In the genomic region with DNA sequence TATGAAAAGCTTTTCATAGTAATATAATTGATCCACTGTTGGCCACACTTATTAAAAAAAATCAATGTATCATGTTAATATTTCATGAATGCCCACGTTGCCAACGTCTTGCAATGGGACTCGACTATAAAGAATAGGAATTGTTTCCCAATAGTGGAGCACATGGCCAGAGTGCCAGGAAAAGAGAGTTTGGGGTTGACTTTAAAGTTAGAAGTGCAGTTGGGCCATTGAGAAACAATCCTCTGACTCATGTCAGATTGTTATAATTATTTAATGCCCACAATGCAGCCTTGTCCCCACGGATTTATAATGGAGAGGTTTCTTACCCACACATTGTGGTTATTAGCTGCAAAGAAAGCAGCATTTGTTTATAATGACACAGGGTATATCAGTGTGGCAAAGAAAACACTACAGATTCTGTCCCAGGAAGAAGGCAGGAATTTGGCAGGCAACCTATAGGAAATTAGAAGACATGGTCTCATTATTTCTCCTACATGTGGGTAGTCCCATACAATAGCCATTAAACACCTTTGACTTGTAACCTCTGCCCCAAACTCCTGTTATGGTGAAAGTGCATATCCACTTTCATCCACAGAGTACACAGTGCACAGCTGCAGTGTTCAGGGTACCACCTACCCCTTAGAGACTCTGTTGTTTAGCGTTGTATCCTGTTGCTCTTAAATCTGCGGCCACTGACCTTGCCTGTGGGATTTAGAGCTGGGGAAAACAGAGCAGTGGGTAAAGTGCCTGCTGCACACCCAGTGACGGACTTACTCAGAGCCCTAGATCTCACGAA, we compare ENCODE assay signal across 28 mouse cellular contexts.
A peak's percentile ranks its signal among the peaks of the same experiment; 100 is the strongest.
DNase-seq lines count a peak whose midpoint lies in the region; TF ChIP-seq lines count a peak whose summit lies in the region.
"Had no signal": no experiment of that assay in that cellular context is flagged by ENCODE, and none has a peak within 500 bp of the region (broad histone marks: within the 10 kb centered on the region; RNA-seq: fewer than 3 reads in every experiment).

No protein-coding gene starts in this region.

- H3K79me2 ChIP-seq in myocyte (ENCODE audit: control insufficient read depth, insufficient read depth) = peaks cover 84% of the 10 kb centered on the region

- TF ChIP-seq POLR2A in myocyte (IDR thresholded peaks at IDR 0.05; ENCODE audit: insufficient read length, low read depth) = no peak

- H3K27me3 ChIP-seq in myocyte (ENCODE audit: control insufficient read depth, insufficient read depth, insufficient read length) = no peaks in the 10 kb centered on the region
- H3K27me3 ChIP-seq: embryonic facial prominence, embryonic 15.5 days; forebrain, embryonic 13.5 days; heart, embryonic 13.5 days; limb, embryonic 13.5 days; midbrain, embryonic 15.5 days had no signal

- no peak for DNase-seq in gastrocnemius, adult 2 months
- no peak for DNase-seq in gastrocnemius, adult 18-20 months (ENCODE audit: low spot score)
- DNase-seq in adipocyte (ENCODE audit: low spot score) = peak; percentile 60
- DNase-seq in forelimb bud, embryonic 11.5 days (ENCODE audit: low read depth, low spot score) = peak; percentile 61
- no peak for DNase-seq in testis, postnatal 14 days (ENCODE audit: low spot score)
- DNase-seq in kidney, postnatal 4 days = no peak
- no peak for DNase-seq in spleen, adult 12 weeks (ENCODE audit: low spot score)
- DNase-seq: adrenal gland, postnatal 10 days; cerebellum, adult 9-10 months; embryo, embryonic 11 days; gastrocnemius, postnatal 36 days; heart, postnatal 10 days; kidney, adult 2 months; lung, adult 18-20 months; right cerebral cortex, postnatal 25 days; spleen, adult 18-20 months; thymus, adult 18-20 months; thymus, postnatal 25 days had no signal

- H3ac ChIP-seq in myocyte (ENCODE audit: control insufficient read depth, insufficient read length) = no peak overlapping the region

- peak overlapping the region; percentile 55 for H3K4me2 ChIP-seq in myocyte (ENCODE audit: low read depth)
- H3K4me2 ChIP-seq: embryonic facial prominence, embryonic 15.5 days; forebrain, embryonic 13.5 days; heart, embryonic 13.5 days; limb, embryonic 13.5 days; liver, embryonic 12.5 days; midbrain, embryonic 15.5 days had no signal

- H3K27ac ChIP-seq in gastrocnemius, adult 2 months = peak overlapping the region; percentile 61
- H3K27ac ChIP-seq: embryonic facial prominence, embryonic 15.5 days; forebrain, embryonic 13.5 days; heart, embryonic 13.5 days; hindbrain, embryonic 10.5 days; kidney, postnatal 0 days; limb, embryonic 13.5 days; liver, embryonic 12.5 days; macrophage; midbrain, embryonic 15.5 days had no signal

- no peaks in the 10 kb centered on the region for H3K36me3 ChIP-seq in myocyte (ENCODE audit: control insufficient read depth, insufficient read depth)
- H3K36me3 ChIP-seq: embryonic facial prominence, embryonic 15.5 days; heart, embryonic 13.5 days; hindbrain, embryonic 10.5 days; limb, embryonic 13.5 days; liver, embryonic 12.5 days; midbrain, embryonic 15.5 days had no signal

- intact Hi-C loops in gastrocnemius, adult 2 months (cut with DNase I) = no loop called here

- no peak overlapping the region for H3K4me3 ChIP-seq in gastrocnemius, adult 2 months
- no peak overlapping the region for H3K4me3 ChIP-seq in myocyte
- H3K4me3 ChIP-seq: embryonic facial prominence, embryonic 15.5 days; forebrain, embryonic 13.5 days; heart, embryonic 13.5 days; hindbrain, embryonic 10.5 days; limb, embryonic 13.5 days; liver, embryonic 12.5 days; midbrain, embryonic 15.5 days had no signal

- no peak for TF ChIP-seq CTCF in gastrocnemius, adult 2 months (IDR thresholded peaks at IDR 0.05)

TF ChIP-seq in myocyte, 11 proteins besides CTCF, POLR2A, EP300 and RAD21:
- TF ChIP-seq MYOG (IDR thresholded peaks at IDR 0.05; ENCODE audit: control insufficient read depth in 1 of 3, insufficient read depth in 1 of 3, insufficient read length in 2 of 3, low read depth in 2 of 3) (peak in 1 of 3 experiments; percentile 29), CEBPB (IDR thresholded peaks at IDR 0.05; ENCODE audit: insufficient read depth, poor library complexity, severe bottlenecking) (peak; percentile 77), USF1 (IDR thresholded peaks at IDR 0.05; ENCODE audit: low read depth) (no peak), TCF12 (IDR thresholded peaks at IDR 0.05; ENCODE audit: insufficient read depth, poor library complexity, severe bottlenecking) (no peak), MYOD1 (IDR thresholded peaks at IDR 0.05; ENCODE audit: control insufficient read depth in 1 of 3, insufficient read length in 2 of 3, low read depth in 2 of 3) (peak in 2 of 3 experiments; percentile 67 to 78), POLR2AphosphoS2 (IDR thresholded peaks at IDR 0.05; ENCODE audit: insufficient read length, low read depth) (no peak), SRF (IDR thresholded peaks at IDR 0.05; ENCODE audit: control insufficient read depth, insufficient read length, low read depth) (no peak), REST (IDR thresholded peaks at IDR 0.05; ENCODE audit: insufficient read depth, insufficient read length) (no peak), E2F4 (IDR thresholded peaks at IDR 0.05; ENCODE audit: insufficient read depth) (no peak), MAX (IDR thresholded peaks at IDR 0.05; ENCODE audit: low read depth) (no peak), TCF3 (IDR thresholded peaks at IDR 0.05; ENCODE audit: insufficient read length, low read depth) (no peak)

Comparison
In these comparisons a context has a peak if more than half of its experiments do, and no peak if none do; other contexts are left out.
1. DNase-seq: peak in adipocyte (single experiment) and forelimb bud, embryonic 11.5 days (single experiment); none in gastrocnemius, adult 2 months (single experiment), gastrocnemius, adult 18-20 months (single experiment), testis, postnatal 14 days (single experiment), kidney, postnatal 4 days (0 of 2) and spleen, adult 12 weeks (single experiment).